Comparison of ENCODE assay signal across 10 mouse cellular contexts in the genomic region with DNA sequence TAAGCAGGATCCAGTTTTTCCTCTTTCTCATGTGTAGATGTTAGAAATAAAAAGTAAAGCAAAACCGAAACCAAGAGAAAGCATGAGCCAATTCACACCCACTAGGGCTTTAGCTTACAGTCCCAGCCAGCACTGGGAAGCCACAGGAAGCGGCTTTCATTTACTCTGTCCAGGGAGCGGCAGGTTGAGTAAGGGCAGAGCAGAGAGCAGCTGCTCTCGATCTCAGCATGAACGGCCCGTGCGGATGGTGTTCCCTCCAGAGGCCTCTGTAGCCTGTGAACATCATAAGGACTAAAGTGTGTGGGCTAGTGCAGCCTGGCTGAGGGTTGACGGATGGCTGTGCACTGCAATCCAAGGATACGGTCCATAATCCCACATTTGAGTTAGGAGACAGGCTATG. TPM values are rescaled to one million over a fixed set of nuclear protein-coding genes. Genes with fewer than 3 reads are reported as not detected.
DNase-seq lines count a peak whose midpoint lies in the region; ATAC-seq and TF ChIP-seq lines count a peak whose summit lies in the region.
"Had no signal": no experiment of that assay in that cellular context is flagged by ENCODE, and none has a peak within 500 bp of the region (broad histone marks: within the 10 kb centered on the region; RNA-seq: fewer than 3 reads in every experiment).

No protein-coding gene starts in this region.

- peak; percentile 32 for ATAC-seq in intestine, embryonic 15.5 days
- 0 out of 2 replicates have a peak, but pooled peaks have one; percentile 47 for ATAC-seq in stomach, postnatal 0 days (ENCODE audit: low FRiP score, low TSS enrichment)
- ATAC-seq in hindbrain, embryonic 16.5 days: no peak
- no peak for ATAC-seq in forebrain, embryonic 15.5 days (replicated peaks)

- no peak overlapping the region for H3K9ac ChIP-seq in intestine, embryonic 15.5 days
- H3K9ac ChIP-seq in stomach, postnatal 0 days (ENCODE audit: low read length): no peak overlapping the region
- no peak overlapping the region for H3K9ac ChIP-seq in hindbrain, embryonic 16.5 days (ENCODE audit: low read depth, low read length)
- H3K9ac ChIP-seq in forebrain, embryonic 15.5 days (replicated peaks): no peak overlapping the region
- H3K9ac ChIP-seq: forebrain, embryonic 12.5 days had no signal

- TF ChIP-seq CTCF in gastrocnemius, adult 2 months (IDR thresholded peaks at IDR 0.05): no peak
- TF ChIP-seq CTCF in spleen, adult 2 months (IDR thresholded peaks at IDR 0.05; ENCODE audit: extremely low read depth, insufficient read depth, insufficient read length, insufficient replicate concordance): no peak
- TF ChIP-seq CTCF in stomach, postnatal 0 days (IDR thresholded peaks at IDR 0.05; ENCODE audit: low read depth): no peak

- intact Hi-C loops in gastrocnemius, adult 2 months (cut with DNase I): no loop called here

- no peak for TF ChIP-seq POLR2A in spleen, adult 2 months (IDR thresholded peaks at IDR 0.05; ENCODE audit: low read depth, low read length)

- no peak overlapping the region for H3K4me2 ChIP-seq in intestine, embryonic 15.5 days (replicated peaks)
- no peak overlapping the region for H3K4me2 ChIP-seq in stomach, postnatal 0 days (replicated peaks; ENCODE audit: low read depth)
- H3K4me2 ChIP-seq in hindbrain, embryonic 16.5 days (ENCODE audit: low read length): no peak overlapping the region
- H3K4me2 ChIP-seq in forebrain, embryonic 15.5 days (replicated peaks): no peak overlapping the region
- H3K4me2 ChIP-seq: forebrain, embryonic 12.5 days had no signal

- H3K27ac ChIP-seq in gastrocnemius, adult 2 months: 0 out of 2 replicates have a peak overlapping the region, but pooled peaks have one; percentile 12
- H3K27ac ChIP-seq in spleen, adult 2 months (ENCODE audit: insufficient read depth, low read length): no peak overlapping the region
- H3K27ac ChIP-seq in intestine, embryonic 15.5 days: no peak overlapping the region
- no peak overlapping the region for H3K27ac ChIP-seq in stomach, postnatal 0 days (replicated peaks)
- no peak overlapping the region for H3K27ac ChIP-seq in hindbrain, embryonic 16.5 days (ENCODE audit: low read depth, low read length)
- H3K27ac ChIP-seq in forebrain, embryonic 15.5 days (replicated peaks): no peak overlapping the region
- H3K27ac ChIP-seq: forebrain, embryonic 12.5 days had no signal

- H3K36me3 ChIP-seq in spleen, adult 2 months (ENCODE audit: control insufficient read depth, insufficient read depth, low read length): no peaks in the 10 kb centered on the region
- H3K36me3 ChIP-seq in intestine, embryonic 15.5 days: 0 out of 2 replicates have a peak, but pooled peaks cover 4% of the 10 kb centered on the region
- peaks cover 6% of the 10 kb centered on the region; the same call in 1 of the 2 replicates for H3K36me3 ChIP-seq in stomach, postnatal 0 days (ENCODE audit: control insufficient read depth, insufficient read depth, low read length)
- H3K36me3 ChIP-seq in hindbrain, embryonic 16.5 days (ENCODE audit: control insufficient read depth, insufficient read depth, low read length): peaks cover 26% of the 10 kb centered on the region
- H3K36me3 ChIP-seq in forebrain, embryonic 15.5 days: peaks cover 42% of the 10 kb centered on the region

- TF ChIP-seq EP300 in stomach, postnatal 0 days (optimal IDR thresholded peaks at IDR 0.05): no peak

- no peaks in the 10 kb centered on the region for H3K27me3 ChIP-seq in spleen, adult 2 months (ENCODE audit: control insufficient read depth, insufficient read depth, low read length)
- no peaks in the 10 kb centered on the region for H3K27me3 ChIP-seq in intestine, embryonic 15.5 days (replicated peaks)
- H3K27me3 ChIP-seq in stomach, postnatal 0 days (ENCODE audit: control insufficient read depth, insufficient read depth, low read length): no peaks in the 10 kb centered on the region
- no peaks in the 10 kb centered on the region for H3K27me3 ChIP-seq in hindbrain, embryonic 16.5 days (replicated peaks; ENCODE audit: control insufficient read depth, insufficient read depth, low read length)
- H3K27me3 ChIP-seq in forebrain, embryonic 15.5 days: no peaks in the 10 kb centered on the region
- H3K27me3 ChIP-seq: forebrain, embryonic 12.5 days had no signal

- H3K4me1 ChIP-seq in spleen, adult 2 months (ENCODE audit: control insufficient read depth, insufficient read depth, insufficient read length): peaks cover 3% of the 10 kb centered on the region; the same call in 1 of the 2 replicates
- no peaks in the 10 kb centered on the region for H3K4me1 ChIP-seq in intestine, embryonic 15.5 days (replicated peaks)
- no peaks in the 10 kb centered on the region for H3K4me1 ChIP-seq in stomach, postnatal 0 days (replicated peaks; ENCODE audit: control insufficient read depth, insufficient read depth)
- no peaks in the 10 kb centered on the region; the same call in none of the 2 replicates for H3K4me1 ChIP-seq in hindbrain, embryonic 16.5 days (ENCODE audit: control insufficient read depth, insufficient read depth, low read depth, low read length)
- H3K4me1 ChIP-seq in forebrain, embryonic 15.5 days: peaks cover 30% of the 10 kb centered on the region

- DNase-seq in gastrocnemius, adult 2 months: peak; percentile 45
- DNase-seq in gastrocnemius, adult 8-10 months (ENCODE audit: low spot score in 2 of 2): no peak
- no peak for DNase-seq in spleen, adult 2 months (ENCODE audit: low read depth in 1 of 2, low spot score in 2 of 2)
- DNase-seq in spleen, adult 12 weeks (ENCODE audit: low spot score): no peak
- peak; percentile 38 for DNase-seq in stomach, postnatal 0 days (ENCODE audit: low spot score)
- DNase-seq: right cerebral cortex, adult 18-20 months had no signal

- 15% methylated on average over 9 of the region's 9 CpGs for WGBS in spleen, adult 2 months
- 64% methylated on average over 9 of the region's 9 CpGs for WGBS in intestine, embryonic 15.5 days
- WGBS in stomach, postnatal 0 days: 48% methylated on average over 9 of the region's 9 CpGs
- 56% methylated on average over 9 of the region's 9 CpGs for WGBS in hindbrain, embryonic 16.5 days
- 80% methylated on average over 9 of the region's 9 CpGs for WGBS in forebrain, embryonic 15.5 days

- peak overlapping the region; percentile 51 for H3K4me3 ChIP-seq in gastrocnemius, adult 2 months
- peak overlapping the region; percentile 37; the same call in 1 of the 2 replicates for H3K4me3 ChIP-seq in spleen, adult 2 months (ENCODE audit: extremely low read depth, insufficient read depth, insufficient read length)
- no peak overlapping the region for H3K4me3 ChIP-seq in intestine, embryonic 15.5 days (replicated peaks)
- no peak overlapping the region for H3K4me3 ChIP-seq in stomach, postnatal 0 days (ENCODE audit: low read depth, low read length)
- H3K4me3 ChIP-seq in hindbrain, embryonic 16.5 days (ENCODE audit: low read length): no peak overlapping the region
- no peak overlapping the region for H3K4me3 ChIP-seq in forebrain, embryonic 15.5 days
- H3K4me3 ChIP-seq: forebrain, embryonic 12.5 days had no signal

- no peaks in the 10 kb centered on the region for H3K9me3 ChIP-seq in intestine, embryonic 15.5 days
- H3K9me3 ChIP-seq in stomach, postnatal 0 days (ENCODE audit: control insufficient read depth, low read length): no peaks in the 10 kb centered on the region
- H3K9me3 ChIP-seq in hindbrain, embryonic 16.5 days (ENCODE audit: control insufficient read depth, low read length): no peaks in the 10 kb centered on the region
- H3K9me3 ChIP-seq in forebrain, embryonic 15.5 days: no peaks in the 10 kb centered on the region
- H3K9me3 ChIP-seq: forebrain, embryonic 12.5 days had no signal

RNA-seq across cellular contexts. Expression of a gene that starts 25.5 kb away (rescaled TPM):
- total RNA-seq in gastrocnemius, adult 2 months (2021): 10 to 100 TPM in 1 of 2 experiments, 1 to 10 TPM in 1; 7.1 to 10.1 TPM
- total RNA-seq in gastrocnemius, adult 8-10 months (2022): 10 to 100 TPM in 2 of 4 experiments, 1 to 10 TPM in 2; 7.1 to 15.3 (median 10.8) TPM
- polyA plus RNA-seq in spleen, adult 2 months (2012; rRNA removed): 1.9 and 2.1 TPM in 2 replicates
- polyA plus RNA-seq in intestine, embryonic 15.5 days (2015; fragmentation: Nextera tagmentation; extraction: Ambion mirVana): 2.3 and 2.7 TPM in 2 replicates
- polyA plus RNA-seq in stomach, postnatal 0 days (2015; fragmentation: Nextera tagmentation; extraction: Ambion mirVana): 1.9 TPM in 2 replicates
- 0.97 and 1.0 TPM in 2 replicates for polyA plus RNA-seq in hindbrain, embryonic 16.5 days (2015; fragmentation: Nextera tagmentation; extraction: Ambion mirVana)
- polyA plus RNA-seq in forebrain, embryonic 15.5 days (2015; fragmentation: Nextera tagmentation; extraction: Ambion mirVana): 0.77 and 1.2 TPM in 2 replicates

Comparison
In these comparisons a context has a peak if more than half of its experiments do, and no peak if none do; other contexts are left out.
1. DNase-seq: peak in gastrocnemius, adult 2 months (single experiment) and stomach, postnatal 0 days (single experiment); none in gastrocnemius, adult 8-10 months (0 of 2), spleen, adult 2 months (0 of 2) and spleen, adult 12 weeks (single experiment).
2. H3K4me3 ChIP-seq: peak in gastrocnemius, adult 2 months (single experiment) and spleen, adult 2 months (single experiment); none in intestine, embryonic 15.5 days (single experiment), stomach, postnatal 0 days (single experiment), hindbrain, embryonic 16.5 days (single experiment) and forebrain, embryonic 15.5 days (single experiment).
3. ATAC-seq: peak in intestine, embryonic 15.5 days (single experiment) and stomach, postnatal 0 days (single experiment); none in hindbrain, embryonic 16.5 days (single experiment) and forebrain, embryonic 15.5 days (single experiment).